Mouse (Mus musculus): Measurements from ENCODE around the gene Ugt1a1.

The Ugt1a1 gene

GRCm38 (mm10) chr1:88235046-88235893, 23.5 kb downstream of the Ugt1a1 start:
- Histone ChIP-seq H3K36me3 (ENCODE audit: control insufficient read depth, insufficient read depth, low read length, poor library complexity, severe bottlenecking) (no peaks in the 10 kb centered on the region), H3K27me3 (ENCODE audit: control insufficient read depth, insufficient read depth, low read length, poor library complexity, severe bottlenecking) (no peaks in the 10 kb centered on the region)
- no peak for DNase-seq (ENCODE audit: low read depth, low spot score)

GRCm38 (mm10) chr1:88235894-88236415, 24.2 kb downstream of the Ugt1a1 start:
- no peaks in the 10 kb centered on the region for H3K27me3 ChIP-seq (ENCODE audit: control insufficient read depth, insufficient read depth, low read length, poor library complexity, severe bottlenecking)
- H3K36me3 ChIP-seq (ENCODE audit: control insufficient read depth, insufficient read depth, low read length, poor library complexity, severe bottlenecking): no peaks in the 10 kb centered on the region
- DNase-seq (ENCODE audit: low read depth, low spot score): no peak

- no peak for DNase-seq (ENCODE audit: low read depth, low spot score)
- H3K36me3 ChIP-seq (ENCODE audit: control insufficient read depth, insufficient read depth, low read length, poor library complexity, severe bottlenecking): no peaks in the 10 kb centered on the region
- no peaks in the 10 kb centered on the region for H3K27me3 ChIP-seq (ENCODE audit: control insufficient read depth, insufficient read depth, low read length, poor library complexity, severe bottlenecking)
Measured at GRCm38 (mm10) chr1:88237311-88237710, 25.6 kb downstream of the Ugt1a1 start.

- no peak for DNase-seq (ENCODE audit: low read depth, low spot score)
- Histone ChIP-seq H3K36me3 (ENCODE audit: control insufficient read depth, insufficient read depth, low read length, poor library complexity, severe bottlenecking) (no peaks in the 10 kb centered on the region), H3K27me3 (ENCODE audit: control insufficient read depth, insufficient read depth, low read length, poor library complexity, severe bottlenecking) (no peaks in the 10 kb centered on the region)
Measured at GRCm38 (mm10) chr1:88238771-88239170, 27.0 kb downstream of the Ugt1a1 start.

GRCm38 (mm10) chr1:88240072-88240471, 28.3 kb downstream of the Ugt1a1 start:
- DNase-seq (ENCODE audit: low read depth, low spot score): no peak
- H3K36me3 ChIP-seq (ENCODE audit: control insufficient read depth, insufficient read depth, low read length, poor library complexity, severe bottlenecking): no peaks in the 10 kb centered on the region
- H3K27me3 ChIP-seq (ENCODE audit: control insufficient read depth, insufficient read depth, low read length, poor library complexity, severe bottlenecking): no peaks in the 10 kb centered on the region

GRCm38 (mm10) chr1:88240579-88240978, 28.8 kb downstream of the Ugt1a1 start:
- no peak for DNase-seq (ENCODE audit: low read depth, low spot score)

GRCm38 (mm10) chr1:88243861-88244260, 32.1 kb downstream of the Ugt1a1 start:
- Histone ChIP-seq H3K27me3 (ENCODE audit: control insufficient read depth, insufficient read depth, low read length, poor library complexity, severe bottlenecking) (no peaks in the 10 kb centered on the region), H3K36me3 (ENCODE audit: control insufficient read depth, insufficient read depth, low read length, poor library complexity, severe bottlenecking) (no peaks in the 10 kb centered on the region)
- DNase-seq (ENCODE audit: low read depth, low spot score): no peak

More at GRCm38 (mm10) chr1:88240579-88240978, 28.8 kb downstream of the Ugt1a1 start:
- Histone ChIP-seq H3K36me3 (ENCODE audit: control insufficient read depth, insufficient read depth, low read length, poor library complexity, severe bottlenecking) (no peaks in the 10 kb centered on the region), H3K27me3 (ENCODE audit: control insufficient read depth, insufficient read depth, low read length, poor library complexity, severe bottlenecking) (no peaks in the 10 kb centered on the region)

- Histone ChIP-seq H3K27me3 (ENCODE audit: control insufficient read depth, insufficient read depth, low read length, poor library complexity, severe bottlenecking) (no peaks in the 10 kb centered on the region), H3K36me3 (ENCODE audit: control insufficient read depth, insufficient read depth, low read length, poor library complexity, severe bottlenecking) (no peaks in the 10 kb centered on the region)
- DNase-seq (ENCODE audit: low read depth, low spot score): no peak
Measured at GRCm38 (mm10) chr1:88245881-88246280, 34.1 kb downstream of the Ugt1a1 start.

- no peaks in the 10 kb centered on the region for H3K27me3 ChIP-seq (ENCODE audit: control insufficient read depth, insufficient read depth, low read length, poor library complexity, severe bottlenecking)
- DNase-seq (ENCODE audit: low read depth, low spot score): no peak
- no peaks in the 10 kb centered on the region for H3K36me3 ChIP-seq (ENCODE audit: control insufficient read depth, insufficient read depth, low read length, poor library complexity, severe bottlenecking)
Measured at GRCm38 (mm10) chr1:88246386-88246785, 34.6 kb downstream of the Ugt1a1 start.

GRCm38 (mm10) chr1:88247660-88248059, 35.9 kb downstream of the Ugt1a1 start:
- Histone ChIP-seq H3K36me3 (ENCODE audit: control insufficient read depth, insufficient read depth, low read length, poor library complexity, severe bottlenecking) (no peaks in the 10 kb centered on the region), H3K27me3 (ENCODE audit: control insufficient read depth, insufficient read depth, low read length, poor library complexity, severe bottlenecking) (no peaks in the 10 kb centered on the region)

GRCm38 (mm10) chr1:88248658-88249057, 36.9 kb downstream of the Ugt1a1 start:
- DNase-seq (ENCODE audit: low read depth, low spot score): no peak
- H3K36me3 ChIP-seq (ENCODE audit: control insufficient read depth, insufficient read depth, low read length, poor library complexity, severe bottlenecking): no peaks in the 10 kb centered on the region
- H3K27me3 ChIP-seq (ENCODE audit: control insufficient read depth, insufficient read depth, low read length, poor library complexity, severe bottlenecking): no peaks in the 10 kb centered on the region

More at GRCm38 (mm10) chr1:88247660-88248059, 35.9 kb downstream of the Ugt1a1 start:
- DNase-seq (ENCODE audit: low read depth, low spot score): no peak

- H3K36me3 ChIP-seq (ENCODE audit: control insufficient read depth, insufficient read depth, low read length, poor library complexity, severe bottlenecking): no peaks in the 10 kb centered on the region
- H3K27me3 ChIP-seq (ENCODE audit: control insufficient read depth, insufficient read depth, low read length, poor library complexity, severe bottlenecking): no peaks in the 10 kb centered on the region
- DNase-seq (ENCODE audit: low read depth, low spot score): no peak
Measured at GRCm38 (mm10) chr1:88249596-88249995, 37.8 kb downstream of the Ugt1a1 start.

GRCm38 (mm10) chr1:88250023-88250422, 38.3 kb downstream of the Ugt1a1 start:
- DNase-seq (ENCODE audit: low read depth, low spot score): no peak
- no peaks in the 10 kb centered on the region for H3K27me3 ChIP-seq (ENCODE audit: control insufficient read depth, insufficient read depth, low read length, poor library complexity, severe bottlenecking)
- H3K36me3 ChIP-seq (ENCODE audit: control insufficient read depth, insufficient read depth, low read length, poor library complexity, severe bottlenecking): no peaks in the 10 kb centered on the region

- no peaks in the 10 kb centered on the region for H3K27me3 ChIP-seq (ENCODE audit: control insufficient read depth, insufficient read depth, low read length, poor library complexity, severe bottlenecking)
- DNase-seq (ENCODE audit: low read depth, low spot score): peak; percentile 59
- no peaks in the 10 kb centered on the region for H3K36me3 ChIP-seq (ENCODE audit: control insufficient read depth, insufficient read depth, low read length, poor library complexity, severe bottlenecking)
Measured at GRCm38 (mm10) chr1:88253106-88253505, 41.3 kb downstream of the Ugt1a1 start.

- no peaks in the 10 kb centered on the region for H3K36me3 ChIP-seq (ENCODE audit: control insufficient read depth, insufficient read depth, low read length, poor library complexity, severe bottlenecking)
- H3K27me3 ChIP-seq (ENCODE audit: control insufficient read depth, insufficient read depth, low read length, poor library complexity, severe bottlenecking): no peaks in the 10 kb centered on the region
- DNase-seq (ENCODE audit: low read depth, low spot score): no peak
Measured at GRCm38 (mm10) chr1:88253540-88253939, 41.8 kb downstream of the Ugt1a1 start.

Data from splenic B cell, adult 2 months (primary cell).